Mouse (Mus musculus): ENCODE results near the gene St3gal3. TPM values are rescaled to one million over a fixed set of nuclear protein-coding genes. Genes with fewer than 3 reads are reported as not detected.

The St3gal3 gene
- polyA plus RNA-seq, 1 experiment from 2014 or later = 10.8 TPM

DNA sequence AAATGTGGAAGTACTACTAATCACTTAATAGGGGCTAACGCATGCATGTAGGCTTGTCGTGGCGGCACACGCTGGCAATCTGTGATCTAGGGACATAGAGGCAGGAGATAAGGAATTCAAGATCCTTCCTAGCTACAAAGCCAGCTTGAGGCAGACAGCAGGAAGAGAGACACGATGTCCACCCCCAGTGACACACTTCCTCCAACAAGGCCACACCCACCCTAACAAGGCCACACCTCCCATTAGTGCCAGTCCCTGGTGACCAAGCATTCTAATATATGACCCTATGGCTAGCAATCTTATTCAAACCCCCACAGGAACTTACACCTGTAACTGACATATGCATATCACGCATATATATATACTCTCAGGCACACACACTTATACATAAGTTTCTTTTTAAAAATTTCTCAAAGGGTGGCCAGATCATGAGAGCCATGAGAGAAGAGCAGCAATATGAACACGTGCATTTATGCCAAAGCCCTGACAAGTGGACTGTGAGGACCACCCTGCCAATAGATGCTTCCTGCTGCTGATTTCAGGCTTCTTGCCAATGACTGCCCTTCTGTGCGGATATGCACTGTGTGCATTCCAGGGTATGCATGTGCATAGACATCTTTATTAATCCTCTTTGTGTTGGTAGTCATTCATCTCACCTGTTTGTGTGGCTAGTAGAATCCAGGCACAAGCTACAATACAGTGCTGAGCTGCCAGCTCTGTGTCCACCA is 34.9 kb downstream of the St3gal3 start:
- no peak overlapping the region for H3K27ac ChIP-seq
- 94% methylated on average over 8 of the region's 8 CpGs for WGBS
- H3K27me3 ChIP-seq (ENCODE audit: insufficient read depth, poor library complexity, severe bottlenecking) = no peaks in the 10 kb centered on the region
- H3K4me1 ChIP-seq (replicated peaks) = 0 out of 2 replicates have a peak, but pooled peaks cover 7% of the 10 kb centered on the region
- H3K9me3 ChIP-seq = no peaks in the 10 kb centered on the region
- no peak for DNase-seq (ENCODE audit: low spot score)
- H3K4me3 ChIP-seq = no peak overlapping the region
- peaks cover 18% of the 10 kb centered on the region; the same call in 1 of the 2 replicates for H3K36me3 ChIP-seq

GRCm38 (mm10) chr4:118098571-118098970 is 36.1 kb downstream of the St3gal3 start:
- no peak for DNase-seq (ENCODE audit: low spot score)
- H3K9me3 ChIP-seq = no peaks in the 10 kb centered on the region
- no peaks in the 10 kb centered on the region for H3K27me3 ChIP-seq (ENCODE audit: insufficient read depth, poor library complexity, severe bottlenecking)
- 93% methylated on average over 6 of the region's 6 CpGs for WGBS
- peaks cover 26% of the 10 kb centered on the region; the same call in 1 of the 2 replicates for H3K36me3 ChIP-seq
- no peak overlapping the region for H3K4me3 ChIP-seq
- H3K4me1 ChIP-seq (replicated peaks) = 0 out of 2 replicates have a peak, but pooled peaks cover 7% of the 10 kb centered on the region
- no peak overlapping the region for H3K27ac ChIP-seq

- Histone ChIP-seq H3K4me1 (replicated peaks) (0 out of 2 replicates have a peak, but pooled peaks cover 7% of the 10 kb centered on the region), H3K27me3 (ENCODE audit: insufficient read depth, poor library complexity, severe bottlenecking) (no peaks in the 10 kb centered on the region), H3K27ac (no peak overlapping the region), H3K4me3 (no peak overlapping the region), H3K9me3 (no peaks in the 10 kb centered on the region), H3K36me3 (peaks cover 21% of the 10 kb centered on the region; the same call in 1 of the 2 replicates)
- WGBS = 84% methylated on average over 6 of the region's 6 CpGs
- no peak for DNase-seq (ENCODE audit: low spot score)
Observed at GRCm38 (mm10) chr4:118096069-118096468, 38.6 kb downstream of the St3gal3 start.

GRCm38 (mm10) chr4:118092784-118093457 is 41.8 kb downstream of the St3gal3 start:
- Histone ChIP-seq H3K4me3 (no peak overlapping the region), H3K9me3 (no peaks in the 10 kb centered on the region), H3K36me3 (peaks cover 9% of the 10 kb centered on the region; the same call in 1 of the 2 replicates), H3K4me1 (replicated peaks) (peaks cover 9% of the 10 kb centered on the region), H3K27me3 (ENCODE audit: insufficient read depth, poor library complexity, severe bottlenecking) (no peaks in the 10 kb centered on the region), H3K27ac (no peak overlapping the region)
- DNase-seq (ENCODE audit: low spot score) = no peak
- 95% methylated on average over 11 of the region's 11 CpGs for WGBS

- no peaks in the 10 kb centered on the region for H3K9me3 ChIP-seq
- no peaks in the 10 kb centered on the region for H3K27me3 ChIP-seq (ENCODE audit: insufficient read depth, poor library complexity, severe bottlenecking)
- no peak overlapping the region for H3K4me3 ChIP-seq
- H3K36me3 ChIP-seq = peaks cover 9% of the 10 kb centered on the region; the same call in 1 of the 2 replicates
- peaks cover 6% of the 10 kb centered on the region for H3K4me1 ChIP-seq (replicated peaks)
- H3K27ac ChIP-seq = no peak overlapping the region
- 91% methylated on average over 11 of the region's 11 CpGs for WGBS
- DNase-seq (ENCODE audit: low spot score) = no peak
Observed at GRCm38 (mm10) chr4:118090449-118090848, 44.3 kb downstream of the St3gal3 start.

GRCm38 (mm10) chr4:118089939-118090338 is 44.8 kb downstream of the St3gal3 start:
- Histone ChIP-seq H3K4me3 (no peak overlapping the region), H3K27me3 (ENCODE audit: insufficient read depth, poor library complexity, severe bottlenecking) (no peaks in the 10 kb centered on the region), H3K27ac (no peak overlapping the region), H3K9me3 (no peaks in the 10 kb centered on the region), H3K4me1 (replicated peaks) (peaks cover 6% of the 10 kb centered on the region), H3K36me3 (peaks cover 9% of the 10 kb centered on the region; the same call in 1 of the 2 replicates)
- DNase-seq (ENCODE audit: low spot score) = peak; percentile 19
- WGBS = 55% methylated on average over 9 of the region's 9 CpGs

GRCm38 (mm10) chr4:118088771-118089170 is 45.9 kb downstream of the St3gal3 start:
- H3K4me3 ChIP-seq = no peak overlapping the region
- H3K9me3 ChIP-seq = no peaks in the 10 kb centered on the region
- no peak overlapping the region for H3K27ac ChIP-seq
- H3K4me1 ChIP-seq (replicated peaks) = peaks cover 6% of the 10 kb centered on the region
- H3K36me3 ChIP-seq = no peaks in the 10 kb centered on the region; the same call in 1 of the 2 replicates
- DNase-seq (ENCODE audit: low spot score) = no peak
- 83% methylated on average over 2 of the region's 2 CpGs for WGBS
- no peaks in the 10 kb centered on the region for H3K27me3 ChIP-seq (ENCODE audit: insufficient read depth, poor library complexity, severe bottlenecking)

DNA sequence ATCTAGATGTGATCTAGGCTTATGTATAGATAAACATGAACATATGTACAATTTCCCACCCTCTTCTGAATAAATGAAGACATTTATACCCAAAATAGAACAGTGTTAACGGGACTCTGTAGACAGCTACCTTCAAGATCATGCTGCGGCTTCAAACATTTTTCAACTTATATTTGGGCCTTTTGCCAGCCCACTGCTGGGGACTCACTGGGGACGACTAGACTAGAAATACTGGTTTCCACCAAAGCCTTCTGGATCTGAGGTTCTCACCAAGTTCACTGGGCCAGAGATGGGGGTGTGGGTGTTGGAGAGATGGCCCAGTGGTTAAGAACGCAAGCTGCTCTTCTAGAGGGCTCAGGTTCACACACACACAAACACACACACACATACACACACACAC is 49.7 kb downstream of the St3gal3 start:
- WGBS = 78% methylated on average over 4 of the region's 4 CpGs
- H3K4me3 ChIP-seq = no peak overlapping the region
- H3K9me3 ChIP-seq = no peaks in the 10 kb centered on the region
- no peak for DNase-seq (ENCODE audit: low spot score)
- no peak overlapping the region for H3K27ac ChIP-seq
- no peaks in the 10 kb centered on the region; the same call in 1 of the 2 replicates for H3K36me3 ChIP-seq
- H3K27me3 ChIP-seq (ENCODE audit: insufficient read depth, poor library complexity, severe bottlenecking) = no peaks in the 10 kb centered on the region
- peaks cover 17% of the 10 kb centered on the region for H3K4me1 ChIP-seq (replicated peaks)

GRCm38 (mm10) chr4:118083217-118083951 is 51.3 kb downstream of the St3gal3 start:
- no peak overlapping the region for H3K4me3 ChIP-seq
- no peaks in the 10 kb centered on the region for H3K9me3 ChIP-seq
- H3K36me3 ChIP-seq = no peaks in the 10 kb centered on the region
- DNase-seq (ENCODE audit: low spot score) = peak; percentile 94
- 41% methylated on average over 14 of the region's 14 CpGs for WGBS
- H3K27ac ChIP-seq = no peak overlapping the region
- H3K4me1 ChIP-seq (replicated peaks) = peaks cover 19% of the 10 kb centered on the region; the same call in 1 of the 2 replicates
- H3K27me3 ChIP-seq (ENCODE audit: insufficient read depth, poor library complexity, severe bottlenecking) = no peaks in the 10 kb centered on the region

- H3K27ac ChIP-seq = peak overlapping the region; percentile 35; the same call in 1 of the 2 replicates
- H3K9me3 ChIP-seq = no peaks in the 10 kb centered on the region
- H3K36me3 ChIP-seq = no peaks in the 10 kb centered on the region
- H3K4me3 ChIP-seq = no peak overlapping the region
- no peaks in the 10 kb centered on the region for H3K27me3 ChIP-seq (ENCODE audit: insufficient read depth, poor library complexity, severe bottlenecking)
- DNase-seq (ENCODE audit: low spot score) = no peak
- 78% methylated on average over 18 of the region's 18 CpGs for WGBS
- H3K4me1 ChIP-seq (replicated peaks) = peaks cover 21% of the 10 kb centered on the region; the same call in 1 of the 2 replicates
Observed at GRCm38 (mm10) chr4:118081608-118082331, 52.9 kb downstream of the St3gal3 start.

DNA sequence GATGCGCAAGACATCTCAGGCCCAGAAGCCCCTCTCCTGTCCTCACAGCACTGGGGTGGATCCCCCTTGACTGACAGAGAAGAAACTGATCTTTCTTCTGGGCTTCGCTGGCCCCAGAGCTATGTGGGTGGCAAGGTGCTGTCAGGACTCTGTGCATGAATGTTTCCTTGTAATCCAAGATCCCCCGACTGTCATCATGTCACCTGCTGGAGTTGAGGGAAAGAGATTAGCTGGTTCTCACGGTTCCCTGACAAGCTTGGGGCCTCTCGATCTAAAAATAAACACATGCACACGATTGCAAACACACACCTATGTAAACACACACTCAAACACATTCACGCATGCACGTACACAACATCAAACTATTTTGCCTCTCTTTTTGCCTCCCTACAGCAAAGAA is 54.2 kb downstream of the St3gal3 start:
- Histone ChIP-seq H3K27ac (no peak overlapping the region), H3K27me3 (ENCODE audit: insufficient read depth, poor library complexity, severe bottlenecking) (no peaks in the 10 kb centered on the region), H3K36me3 (no peaks in the 10 kb centered on the region), H3K4me3 (no peak overlapping the region), H3K9me3 (no peaks in the 10 kb centered on the region), H3K4me1 (replicated peaks) (peaks cover 22% of the 10 kb centered on the region; the same call in 1 of the 2 replicates)
- WGBS = 69% methylated on average over 8 of the region's 8 CpGs
- DNase-seq (ENCODE audit: low spot score) = no peak

- Histone ChIP-seq H3K9me3 (peaks cover 2% of the 10 kb centered on the region; the same call in 1 of the 2 replicates), H3K27ac (no peak overlapping the region)
- 91% methylated on average over 8 of the region's 8 CpGs for WGBS
Observed at GRCm38 (mm10) chr4:118079195-118079594, 55.5 kb downstream of the St3gal3 start.

More at GRCm38 (mm10) chr4:118079195-118079594, 55.5 kb downstream of the St3gal3 start:
- Histone ChIP-seq H3K4me3 (no peak overlapping the region), H3K4me1 (replicated peaks) (peaks cover 24% of the 10 kb centered on the region; the same call in 1 of the 2 replicates), H3K36me3 (peaks cover 2% of the 10 kb centered on the region), H3K27me3 (ENCODE audit: insufficient read depth, poor library complexity, severe bottlenecking) (no peaks in the 10 kb centered on the region)
- DNase-seq (ENCODE audit: low spot score) = no peak

Measured in hindbrain, embryonic 10.5 days (tissue).